Mouse (Mus musculus): ENCODE results near the gene Pdia2. TPM values are rescaled to one million over a fixed set of nuclear protein-coding genes. Genes with fewer than 3 reads are reported as not detected.
"Not testable (repeated sequence)": the region's sequence is repeated elsewhere in the genome, so short reads cannot be mapped to it uniquely, and the experiment has no call there.

Pdia2 gene
- polyA plus RNA-seq, 1 experiment from 2014 or later = 1.0 TPM

- H3K4me3 ChIP-seq = peak overlapping the region; percentile 63
- H3K4me2 ChIP-seq = peak overlapping the region; percentile 86
- peak; percentile 42; the same call in 1 of the 2 replicates for ATAC-seq (ENCODE audit: insufficient number of reproducible peaks, low FRiP score)
- peak overlapping the region; percentile 58 for H3K9ac ChIP-seq
- peaks cover 20% of the 10 kb centered on the region for H3K36me3 ChIP-seq
- 3% methylated on average over 92 of the region's 92 CpGs for WGBS
- H3K27ac ChIP-seq (ENCODE audit: poor library complexity, severe bottlenecking) = no peak overlapping the region
- H3K9me3 ChIP-seq (replicated peaks) = no peaks in the 10 kb centered on the region
- H3K4me1 ChIP-seq (replicated peaks) = peaks cover 15% of the 10 kb centered on the region
- peaks cover 71% of the 10 kb centered on the region for H3K27me3 ChIP-seq (replicated peaks)
Observed at GRCm38 (mm10) chr17:26200831-26201705, 2.2 kb upstream of the Pdia2 start.

DNA sequence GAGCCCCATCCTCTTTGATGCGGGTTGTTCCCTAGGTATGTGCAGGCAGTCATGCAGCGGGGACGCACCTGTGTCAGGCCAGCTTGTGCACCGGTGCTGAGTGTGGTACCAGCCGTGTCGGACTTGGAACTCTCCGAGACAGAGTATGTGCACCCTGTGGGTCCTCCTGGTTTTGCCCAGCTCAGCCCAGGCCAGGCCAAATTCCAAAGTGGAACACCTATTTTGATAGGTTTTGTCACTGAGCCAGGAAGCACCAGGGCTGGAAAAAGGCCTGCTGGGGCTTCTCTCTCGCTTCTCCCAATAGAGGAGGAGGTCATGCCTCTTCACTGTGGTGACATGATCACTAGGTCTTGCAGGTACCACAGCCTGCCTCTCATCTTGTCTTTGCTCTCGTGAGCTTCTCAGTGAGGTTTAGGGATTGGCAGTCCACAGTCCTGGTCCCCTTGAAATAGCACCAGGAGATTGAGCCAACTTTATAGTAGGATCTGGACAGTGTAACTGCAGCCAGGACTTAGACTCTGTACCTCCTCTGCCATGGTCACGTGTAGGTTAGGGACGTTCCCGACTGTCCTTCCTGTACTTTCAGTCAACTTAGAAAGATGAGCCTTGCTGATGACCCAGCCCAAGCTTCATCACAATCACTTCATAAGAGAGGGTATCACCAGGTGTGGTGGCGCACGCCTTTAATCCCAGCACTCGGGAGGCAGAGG, 6.3 kb downstream of the Pdia2 start:
- H3K9ac ChIP-seq = no peak overlapping the region
- peaks cover 94% of the 10 kb centered on the region for H3K36me3 ChIP-seq
- WGBS = 95% methylated on average over 15 of the region's 15 CpGs
- no peak overlapping the region for H3K4me2 ChIP-seq
- no peak overlapping the region for H3K27ac ChIP-seq (ENCODE audit: poor library complexity, severe bottlenecking)
- no peak overlapping the region for H3K4me3 ChIP-seq
- H3K9me3 ChIP-seq (replicated peaks) = no peaks in the 10 kb centered on the region
- no peaks in the 10 kb centered on the region for H3K4me1 ChIP-seq (replicated peaks)
- H3K27me3 ChIP-seq (replicated peaks) = no peaks in the 10 kb centered on the region
- no peak for ATAC-seq (ENCODE audit: insufficient number of reproducible peaks, low FRiP score)

- WGBS = 89% methylated on average over 7 of the region's 7 CpGs
- not testable (repeated sequence) for H3K27ac ChIP-seq (ENCODE audit: poor library complexity, severe bottlenecking); ATAC-seq (ENCODE audit: insufficient number of reproducible peaks, low FRiP score); H3K4me2 ChIP-seq; H3K9ac ChIP-seq; H3K4me1 ChIP-seq (replicated peaks); H3K27me3 ChIP-seq (replicated peaks); H3K9me3 ChIP-seq (replicated peaks); H3K4me3 ChIP-seq
- peaks cover 93% of the 10 kb centered on the region for H3K36me3 ChIP-seq
Observed at GRCm38 (mm10) chr17:26191486-26191885, 7.4 kb downstream of the Pdia2 start.

DNA sequence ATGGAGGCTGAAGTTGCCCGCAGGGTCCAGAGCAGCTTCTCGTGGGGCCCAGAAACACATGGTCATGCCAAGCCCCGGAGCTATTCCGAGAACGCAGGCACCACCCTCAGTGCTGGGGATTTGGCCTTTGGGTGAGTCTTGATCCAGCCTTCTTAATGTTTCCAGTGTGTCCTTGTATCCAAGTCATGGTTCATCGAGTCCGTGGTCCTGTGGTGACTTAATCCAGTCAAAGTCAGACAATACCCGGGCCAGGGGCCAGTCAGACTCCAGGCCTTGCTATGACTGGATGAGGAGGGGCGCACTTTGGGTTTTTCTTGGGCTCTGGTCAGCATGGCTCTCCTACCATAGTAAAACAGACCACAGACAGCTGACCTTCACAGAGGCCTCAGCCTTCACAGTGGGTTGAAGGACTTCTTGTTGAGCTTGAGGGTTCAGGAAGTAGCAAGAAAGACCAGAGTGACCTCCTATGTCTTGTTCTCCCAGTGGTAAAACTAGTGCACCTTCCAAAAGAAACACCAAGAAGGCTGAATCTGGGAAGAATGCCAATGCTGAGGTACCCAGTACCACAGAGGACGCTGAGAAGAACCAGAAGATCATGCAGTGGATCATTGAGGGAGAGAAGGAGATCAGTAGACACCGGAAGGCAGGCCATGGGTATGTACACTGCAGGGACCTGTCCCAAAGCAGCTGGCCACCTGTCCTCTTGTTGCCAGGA, 10.6 kb downstream of the Pdia2 start:
- H3K4me2 ChIP-seq = no peak overlapping the region
- no peaks in the 10 kb centered on the region for H3K4me1 ChIP-seq (replicated peaks)
- no peak overlapping the region for H3K4me3 ChIP-seq
- 93% methylated on average over 11 of the region's 11 CpGs for WGBS
- peaks cover 92% of the 10 kb centered on the region for H3K36me3 ChIP-seq
- no peaks in the 10 kb centered on the region for H3K9me3 ChIP-seq (replicated peaks)
- no peaks in the 10 kb centered on the region for H3K27me3 ChIP-seq (replicated peaks)
- ATAC-seq (ENCODE audit: insufficient number of reproducible peaks, low FRiP score) = no peak
- no peak overlapping the region for H3K27ac ChIP-seq (ENCODE audit: poor library complexity, severe bottlenecking)
- no peak overlapping the region for H3K9ac ChIP-seq

DNA sequence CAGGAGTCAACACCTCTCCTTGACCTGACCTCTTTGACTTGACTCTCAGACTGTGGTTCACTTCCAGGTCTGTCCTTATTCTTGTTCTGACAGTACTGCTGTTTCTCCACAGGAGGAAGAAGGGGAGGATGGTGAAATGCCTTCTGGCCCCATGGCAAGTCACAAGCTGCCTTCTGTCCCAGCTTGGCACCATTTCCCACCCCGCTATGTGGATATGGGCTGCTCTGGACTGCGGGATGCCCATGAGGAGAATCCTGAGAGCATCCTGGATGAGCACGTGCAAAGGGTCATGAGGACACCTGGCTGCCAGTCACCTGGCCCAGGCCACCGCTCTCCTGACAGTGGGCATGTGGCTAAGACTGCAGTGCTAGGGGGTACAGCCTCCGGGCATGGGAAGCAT, 11.3 kb downstream of the Pdia2 start:
- H3K27me3 ChIP-seq (replicated peaks) = no peaks in the 10 kb centered on the region
- no peak overlapping the region for H3K4me2 ChIP-seq
- H3K9ac ChIP-seq = no peak overlapping the region
- H3K36me3 ChIP-seq = peaks cover 92% of the 10 kb centered on the region
- H3K9me3 ChIP-seq (replicated peaks) = no peaks in the 10 kb centered on the region
- 95% methylated on average over 5 of the region's 5 CpGs for WGBS
- H3K4me1 ChIP-seq (replicated peaks) = no peaks in the 10 kb centered on the region
- no peak for ATAC-seq (ENCODE audit: insufficient number of reproducible peaks, low FRiP score)
- no peak overlapping the region for H3K27ac ChIP-seq (ENCODE audit: poor library complexity, severe bottlenecking)
- H3K4me3 ChIP-seq = no peak overlapping the region

- Histone ChIP-seq H3K27ac (ENCODE audit: poor library complexity, severe bottlenecking) (no peak overlapping the region), H3K4me3 (no peak overlapping the region), H3K36me3 (peaks cover 57% of the 10 kb centered on the region), H3K9ac (no peak overlapping the region), H3K4me2 (no peak overlapping the region), H3K4me1 (replicated peaks) (no peaks in the 10 kb centered on the region), H3K27me3 (replicated peaks) (no peaks in the 10 kb centered on the region), H3K9me3 (replicated peaks) (no peaks in the 10 kb centered on the region)
- 94% methylated on average over 3 of the region's 3 CpGs for WGBS
- ATAC-seq (ENCODE audit: insufficient number of reproducible peaks, low FRiP score) = no peak
Observed at GRCm38 (mm10) chr17:26181179-26181578, 17.7 kb downstream of the Pdia2 start.

- H3K27me3 ChIP-seq (replicated peaks) = no peaks in the 10 kb centered on the region
- H3K9ac ChIP-seq = no peak overlapping the region
- H3K4me1 ChIP-seq (replicated peaks) = no peaks in the 10 kb centered on the region
- H3K4me2 ChIP-seq = no peak overlapping the region
- H3K4me3 ChIP-seq = no peak overlapping the region
- peaks cover 50% of the 10 kb centered on the region for H3K36me3 ChIP-seq
- no peaks in the 10 kb centered on the region for H3K9me3 ChIP-seq (replicated peaks)
- no peak for ATAC-seq (ENCODE audit: insufficient number of reproducible peaks, low FRiP score)
- H3K27ac ChIP-seq (ENCODE audit: poor library complexity, severe bottlenecking) = no peak overlapping the region
Observed at GRCm38 (mm10) chr17:26178611-26179010, 20.3 kb downstream of the Pdia2 start.

- 82% methylated on average over 2 of the region's 2 CpGs for WGBS
- not testable (repeated sequence) for H3K27me3 ChIP-seq (replicated peaks); H3K27ac ChIP-seq (ENCODE audit: poor library complexity, severe bottlenecking); H3K9me3 ChIP-seq (replicated peaks); H3K4me1 ChIP-seq (replicated peaks); H3K9ac ChIP-seq; ATAC-seq (ENCODE audit: insufficient number of reproducible peaks, low FRiP score); H3K4me3 ChIP-seq; H3K4me2 ChIP-seq
- H3K36me3 ChIP-seq = peaks cover 37% of the 10 kb centered on the region
Observed at GRCm38 (mm10) chr17:26175248-26175647, 23.6 kb downstream of the Pdia2 start.

- no peaks in the 10 kb centered on the region for H3K9me3 ChIP-seq (replicated peaks)
- 0 out of 2 replicates have a peak, but pooled peaks cover 2% of the 10 kb centered on the region for H3K36me3 ChIP-seq
- no peak overlapping the region for H3K4me3 ChIP-seq
- no peaks in the 10 kb centered on the region; the same call in none of the 2 replicates for H3K4me1 ChIP-seq (replicated peaks)
- H3K27ac ChIP-seq (ENCODE audit: poor library complexity, severe bottlenecking) = no peak overlapping the region
- no peak for ATAC-seq (ENCODE audit: insufficient number of reproducible peaks, low FRiP score)
- H3K27me3 ChIP-seq (replicated peaks) = no peaks in the 10 kb centered on the region
- H3K4me2 ChIP-seq = no peak overlapping the region
- WGBS = 85% methylated on average over 2 of the region's 2 CpGs
- no peak overlapping the region for H3K9ac ChIP-seq
Observed at GRCm38 (mm10) chr17:26168039-26168438, 30.8 kb downstream of the Pdia2 start.

- H3K4me2 ChIP-seq = no peak overlapping the region
- no peak overlapping the region for H3K4me3 ChIP-seq
- H3K27ac ChIP-seq (ENCODE audit: poor library complexity, severe bottlenecking) = no peak overlapping the region
Observed at GRCm38 (mm10) chr17:26162736-26163135, 36.2 kb downstream of the Pdia2 start.

More at GRCm38 (mm10) chr17:26162736-26163135, 36.2 kb downstream of the Pdia2 start:
- no peaks in the 10 kb centered on the region for H3K27me3 ChIP-seq (replicated peaks)
- no peaks in the 10 kb centered on the region for H3K36me3 ChIP-seq
- H3K4me1 ChIP-seq (replicated peaks) = peaks cover 4% of the 10 kb centered on the region
- WGBS = 89% methylated on average over 1 of the region's 1 CpGs
- ATAC-seq (ENCODE audit: insufficient number of reproducible peaks, low FRiP score) = no peak
- no peaks in the 10 kb centered on the region for H3K9me3 ChIP-seq (replicated peaks)
- H3K9ac ChIP-seq = no peak overlapping the region
